Mouse (Mus musculus) myocyte (in vitro differentiated cells): ENCODE results near the gene Hydin.
A peak's percentile ranks its signal among the peaks of the same experiment; 100 is the strongest.

Experiments
- E2F4 ChIP-seq: IDR thresholded peaks from one replicate; pipeline ENCODE4 v1.6.1; 2011; ENCODE audit warnings: mild to moderate bottlenecking, control low read depth, moderate library complexity; ENCODE audit not compliant: insufficient read depth
- MAX ChIP-seq: IDR thresholded peaks from one replicate; pipeline ENCODE4 v1.6.1; 2011; ENCODE audit warnings: low read depth, mild to moderate bottlenecking, control low read depth
- MYOD1 ChIP-seq, 3 experiments: IDR thresholded peaks; one replicate each; pipeline ENCODE4 v1.6.1; 2011; ENCODE audit warnings: control low read depth in 2 of 3, low read depth in 2 of 3, mild to moderate bottlenecking in 2 of 3, moderate library complexity in 1 of 3; ENCODE audit not compliant: insufficient read length in 2 of 3, control insufficient read depth in 1 of 3
- MYOG ChIP-seq, 3 experiments: IDR thresholded peaks; one replicate each; pipeline ENCODE4 v1.6.1; 2011; ENCODE audit warnings: control low read depth in 2 of 3, low read depth in 2 of 3, mild to moderate bottlenecking in 2 of 3; ENCODE audit not compliant: insufficient read length in 2 of 3, control insufficient read depth in 1 of 3, insufficient read depth in 1 of 3
- POLR2A ChIP-seq: IDR thresholded peaks from one replicate; pipeline ENCODE4 v1.6.1; 2011; ENCODE audit warnings: low read depth, mild to moderate bottlenecking, control low read depth, moderate library complexity; ENCODE audit not compliant: insufficient read length
- POLR2AphosphoS2 ChIP-seq: IDR thresholded peaks from one replicate; pipeline ENCODE4 v1.6.1; 2011; ENCODE audit warnings: low read depth, control low read depth; ENCODE audit not compliant: insufficient read length
- TCF12 ChIP-seq: IDR thresholded peaks from one replicate; pipeline ENCODE4 v1.6.1; 2011; ENCODE audit warnings: mild to moderate bottlenecking, control low read depth; ENCODE audit not compliant: poor library complexity, insufficient read depth, severe bottlenecking
- USF1 ChIP-seq: IDR thresholded peaks from one replicate; pipeline ENCODE4 v1.6.1; 2011; ENCODE audit warnings: low read depth, mild to moderate bottlenecking, control low read depth, moderate library complexity

DNA sequence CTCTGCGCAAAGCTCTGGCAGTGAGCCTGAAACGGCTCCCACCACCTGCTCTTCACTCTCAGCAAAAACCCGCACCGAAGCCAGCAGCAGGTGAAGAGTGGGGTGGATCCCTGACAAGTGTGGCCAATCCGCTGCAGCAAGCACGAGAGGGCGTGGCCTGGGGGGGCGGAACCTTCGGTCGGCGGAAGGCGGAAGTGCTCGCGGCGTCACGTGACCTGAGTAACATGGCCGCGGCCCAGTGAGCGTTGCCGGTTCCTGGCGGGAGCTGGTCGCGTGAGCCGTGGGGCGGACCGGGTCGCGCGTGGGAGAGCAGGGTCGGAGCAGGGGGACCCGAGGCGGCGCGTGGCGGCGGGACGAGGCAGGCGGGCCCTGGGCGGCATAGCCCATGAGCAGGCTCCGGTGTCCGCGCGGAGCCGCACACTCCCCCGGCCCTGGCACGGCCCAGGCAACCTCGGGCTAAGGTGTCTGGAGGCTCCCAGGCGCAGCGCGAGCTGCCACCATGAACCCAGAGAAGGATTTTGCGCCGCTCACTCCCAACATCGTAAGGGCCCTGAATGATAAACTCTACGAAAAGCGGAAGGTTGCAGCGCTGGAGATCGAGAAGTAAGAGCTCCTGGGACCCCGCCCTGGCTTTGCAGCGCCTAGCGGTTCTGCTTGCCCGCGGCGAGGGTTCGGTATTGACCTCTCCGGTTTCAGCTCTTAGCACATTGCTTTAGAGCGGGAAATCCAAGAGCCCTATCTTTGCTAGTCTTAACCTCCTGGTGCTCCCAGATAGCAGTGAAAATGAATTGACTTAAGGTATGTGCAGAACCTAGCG is 351.8 kb downstream of the Hydin start, which contains the start of gene Vac14:
- peak; percentile 86 for TF ChIP-seq POLR2A
- no peak for TF ChIP-seq E2F4
- no peak for TF ChIP-seq TCF12
- peak; percentile 86 for TF ChIP-seq POLR2AphosphoS2
- peak in 2 of 3 experiments; percentile 0 to 70 for TF ChIP-seq MYOG (IDR thresholded peaks at IDR 0.05; ENCODE audit: control insufficient read depth in 1 of 3, insufficient read depth in 1 of 3, insufficient read length in 2 of 3, low read depth in 2 of 3)
- TF ChIP-seq MAX, result no peak
- peak; percentile 97 for TF ChIP-seq USF1
- TF ChIP-seq MYOD1 (IDR thresholded peaks at IDR 0.05; ENCODE audit: control insufficient read depth in 1 of 3, insufficient read length in 2 of 3, low read depth in 2 of 3), result peak in 2 of 3 experiments; percentile 75 to 86
